Mouse (Mus musculus): ENCODE data around the gene Kcnn4. TPM values are rescaled to one million over a fixed set of nuclear protein-coding genes. Genes with fewer than 3 reads are reported as not detected.

Kcnn4 gene
- total RNA-seq, 2 experiments from 2014 or later: 0.17 to 0.41 TPM

Small RNAs within 50 kb of the gene (microRNA-seq; reads per million reads assigned to microRNA genes)
- not detected for gene Gm27592

Other genes with a start within 250 kb of the Kcnn4 start
- gene Zfp235, start 236.1 kb upstream of the Kcnn4 start, total RNA-seq (2021): 10 to 100 TPM; 18.3 to 19.5 TPM
- 1 to 10 TPM; 4.5 to 4.9 TPM for gene Zfp114, start 195.2 kb upstream of the Kcnn4 start, total RNA-seq (2021)
- gene Zfp111, start 158.8 kb upstream of the Kcnn4 start, total RNA-seq (2021): 10 to 100 TPM in 1 of 2 experiments, 1 to 10 TPM in 1; 8.6 to 10.2 TPM
- gene Zfp109, start 132.7 kb upstream of the Kcnn4 start, total RNA-seq (2021): 1 to 10 TPM; 5.1 to 6.1 TPM
- gene Zfp108, start 115.5 kb upstream of the Kcnn4 start, total RNA-seq (2021): 1 to 10 TPM; 6.1 to 6.6 TPM
- gene Zfp93, start 99.8 kb upstream of the Kcnn4 start, total RNA-seq (2021): 1 to 10 TPM; 8.7 to 8.9 TPM
- 10 to 100 TPM; 20.6 to 21.3 TPM for gene Zfp61, start 69.0 kb upstream of the Kcnn4 start, total RNA-seq (2021)
- gene Zfp94, start 53.6 kb upstream of the Kcnn4 start, total RNA-seq (2021): 10 to 100 TPM; 14.8 to 16.0 TPM
- not detected for gene Tescl, start 36.3 kb upstream of the Kcnn4 start, total RNA-seq (2021)
- gene Lypd5, start 21.1 kb upstream of the Kcnn4 start, total RNA-seq (2021): under 1 TPM in 1 of 2 experiments, not detected in 1; 0.15 TPM
- gene Smg9, start 29.4 kb downstream of the Kcnn4 start, total RNA-seq (2021): 10 to 100 TPM; 34.1 to 39.1 TPM
- gene Irgc1, start 82.0 kb downstream of the Kcnn4 start, total RNA-seq (2021): under 1 TPM in 1 of 2 experiments, not detected in 1; 0.20 TPM
- gene Plaur, start 92.2 kb downstream of the Kcnn4 start, total RNA-seq (2021): 1 to 10 TPM in 1 of 2 experiments, under 1 TPM in 1; 0.85 to 1.4 TPM
- 100 to 1,000 TPM; 305 to 320 TPM for gene Cadm4, start 111.8 kb downstream of the Kcnn4 start, total RNA-seq (2021)
- gene Zfp428, start 136.7 kb downstream of the Kcnn4 start, total RNA-seq (2021): 10 to 100 TPM; 61.9 to 67.5 TPM
- gene AC161166.1, start 142.2 kb downstream of the Kcnn4 start, total RNA-seq (2021): not detected
- gene Irgq, start 160.4 kb downstream of the Kcnn4 start, total RNA-seq (2021): 100 to 1,000 TPM; 105 to 110 TPM
- not detected for gene Pinlyp, start 175.9 kb downstream of the Kcnn4 start, total RNA-seq (2021)
- gene Xrcc1, start 176.0 kb downstream of the Kcnn4 start, total RNA-seq (2021): 10 to 100 TPM; 32.5 to 41.2 TPM
- gene Ethe1, start 217.3 kb downstream of the Kcnn4 start, total RNA-seq (2021): 10 to 100 TPM; 11.9 to 13.0 TPM
- 1 to 10 TPM; 7.7 to 8.3 TPM for gene Zfp575, start 217.4 kb downstream of the Kcnn4 start, total RNA-seq (2021)
- under 1 TPM; 0.41 to 0.54 TPM for gene Phldb3, start 240.5 kb downstream of the Kcnn4 start, total RNA-seq (2021)

Measured in left cerebral cortex, postnatal 10 days (tissue).